Mouse (Mus musculus): ENCODE measurements at regions not wholly inside any gene's neighbourhood (a gene's known extent, or its start where the extent isn't known, plus 50 kb on each side); places are given as distances from the start of the nearest gene placed in this dataset.

GRCm38 (mm10) chr13:37592149-37592548, 186.1 kb upstream of the Rreb1 start:
- TF ChIP-seq POLR2A (IDR thresholded peaks at IDR 0.05; ENCODE audit: low read depth, low read length) (no peak), CTCF (IDR thresholded peaks at IDR 0.05; ENCODE audit: extremely low read depth, insufficient read depth, insufficient read length, insufficient replicate concordance) (no peak)
